15 mouse cellular contexts compared by ENCODE assay signal in genomic region chr1:177605353-177605969, GRCm38 (mm10).
DNase-seq lines count a peak whose midpoint lies in the region; ATAC-seq and TF ChIP-seq lines count a peak whose summit lies in the region.
"Had no signal": no experiment of that assay in that cellular context is flagged by ENCODE, and none has a peak within 500 bp of the region (broad histone marks: within the 10 kb centered on the region; RNA-seq: fewer than 3 reads in every experiment).

No protein-coding gene starts in this region.

- H3K27me3 ChIP-seq in cerebellum, adult 2 months (ENCODE audit: control insufficient read depth, insufficient read depth, low read length): no peaks in the 10 kb centered on the region
- H3K27me3 ChIP-seq in hindbrain, embryonic 12.5 days: no peaks in the 10 kb centered on the region
- no peaks in the 10 kb centered on the region for H3K27me3 ChIP-seq in hindbrain, embryonic 14.5 days (ENCODE audit: control insufficient read depth, insufficient read depth, low read length)
- H3K27me3 ChIP-seq: CH12.LX; heart, embryonic 13.5 days; liver, embryonic 12.5 days had no signal

- no peak for DNase-seq in cerebellum, adult 2 months
- no peak for DNase-seq in cerebellum, adult 18-20 months
- no peak for DNase-seq in hindbrain, embryonic 14.5 days (ENCODE audit: low spot score)
- peak; percentile 32 for DNase-seq in testis, postnatal 10 days (ENCODE audit: low spot score)
- DNase-seq in testis, postnatal 14 days (ENCODE audit: low spot score): no peak
- DNase-seq in yolk sac, embryonic 10.5 days (ENCODE audit: low spot score): peak; percentile 12
- DNase-seq in left cerebral cortex, adult 9 months (ENCODE audit: low spot score in 2 of 2): no peak
- DNase-seq: cerebellum, adult 9-10 months; lung, postnatal 14 days had no signal

- H3K9me3 ChIP-seq in hindbrain, embryonic 12.5 days (replicated peaks): no peaks in the 10 kb centered on the region
- H3K9me3 ChIP-seq in hindbrain, embryonic 14.5 days (ENCODE audit: control insufficient read depth, low read length): no peaks in the 10 kb centered on the region
- H3K9me3 ChIP-seq: heart, embryonic 13.5 days; liver, embryonic 12.5 days had no signal

- no peaks in the 10 kb centered on the region for H3K36me3 ChIP-seq in hindbrain, embryonic 12.5 days
- no peaks in the 10 kb centered on the region for H3K36me3 ChIP-seq in hindbrain, embryonic 14.5 days (replicated peaks; ENCODE audit: control insufficient read depth, insufficient read depth)
- H3K36me3 ChIP-seq: heart, embryonic 13.5 days; liver, embryonic 12.5 days had no signal

- peak overlapping the region; percentile 24; the same call in 1 of the 2 replicates for H3K27ac ChIP-seq in cerebellum, adult 2 months (ENCODE audit: insufficient read depth, low read length)
- no peak overlapping the region for H3K27ac ChIP-seq in hindbrain, embryonic 12.5 days
- H3K27ac ChIP-seq in hindbrain, embryonic 14.5 days: no peak overlapping the region
- H3K27ac ChIP-seq: heart, embryonic 13.5 days; kidney, postnatal 0 days; liver, embryonic 12.5 days had no signal

- peaks cover 32% of the 10 kb centered on the region for H3K4me1 ChIP-seq in cerebellum, adult 2 months (ENCODE audit: control insufficient read depth, insufficient read depth, low read length)
- H3K4me1 ChIP-seq in hindbrain, embryonic 12.5 days: peaks cover 14% of the 10 kb centered on the region
- H3K4me1 ChIP-seq in hindbrain, embryonic 14.5 days (replicated peaks; ENCODE audit: control insufficient read depth, insufficient read depth, low read length): 0 out of 2 replicates have a peak, but pooled peaks cover 5% of the 10 kb centered on the region
- H3K4me1 ChIP-seq: liver, embryonic 12.5 days had no signal

- TF ChIP-seq CTCF in cerebellum, adult 2 months (IDR thresholded peaks at IDR 0.05; ENCODE audit: borderline replicate concordance, insufficient read depth, low read depth, low read length): no peak

- H3K4me3 ChIP-seq in cerebellum, adult 2 months (replicated peaks; ENCODE audit: insufficient read depth, low read depth, low read length): no peak overlapping the region
- H3K4me3 ChIP-seq in hindbrain, embryonic 12.5 days: no peak overlapping the region
- no peak overlapping the region for H3K4me3 ChIP-seq in hindbrain, embryonic 14.5 days (replicated peaks; ENCODE audit: low read length)
- H3K4me3 ChIP-seq: heart, embryonic 13.5 days; liver, embryonic 12.5 days had no signal

- WGBS in cerebellum, adult 2 months: 30% methylated on average over 6 of the region's 6 CpGs
- WGBS in hindbrain, embryonic 12.5 days: 5% methylated on average over 6 of the region's 6 CpGs
- WGBS in hindbrain, embryonic 14.5 days: 11% methylated on average over 6 of the region's 6 CpGs

- ATAC-seq in hindbrain, embryonic 12.5 days (ENCODE audit: low FRiP score): peak; percentile 76
- ATAC-seq in hindbrain, embryonic 14.5 days (ENCODE audit: low FRiP score): no peak
- ATAC-seq: intestine, embryonic 16.5 days; liver, embryonic 12.5 days had no signal

- no peak overlapping the region for H3K9ac ChIP-seq in hindbrain, embryonic 12.5 days
- H3K9ac ChIP-seq in hindbrain, embryonic 14.5 days: no peak overlapping the region
- H3K9ac ChIP-seq: heart, embryonic 13.5 days; liver, embryonic 12.5 days had no signal

- no peak overlapping the region for H3K4me2 ChIP-seq in hindbrain, embryonic 12.5 days (replicated peaks)
- no peak overlapping the region for H3K4me2 ChIP-seq in hindbrain, embryonic 14.5 days (replicated peaks)
- H3K4me2 ChIP-seq: heart, embryonic 13.5 days; liver, embryonic 12.5 days had no signal

- no peak for TF ChIP-seq POLR2A in cerebellum, adult 2 months (IDR thresholded peaks at IDR 0.05; ENCODE audit: borderline replicate concordance, insufficient read depth, low read length)

Comparison
In these comparisons a context has a peak if more than half of its experiments do, and no peak if none do; other contexts are left out.
1. DNase-seq: peak in testis, postnatal 10 days (single experiment) and yolk sac, embryonic 10.5 days (single experiment); none in cerebellum, adult 2 months (0 of 2), cerebellum, adult 18-20 months (0 of 2), hindbrain, embryonic 14.5 days (single experiment), testis, postnatal 14 days (single experiment) and left cerebral cortex, adult 9 months (0 of 2).